Mouse (Mus musculus) liver, embryonic 14.5 days (tissue): Measurements from ENCODE around the gene Tmem135.

Experiments used
- CTCF ChIP-seq: IDR thresholded peaks from 2 replicates; pipeline ENCODE4 v1.5.1; 2016; ENCODE audit warnings: antibody characterized with exemption, low read depth, control low read depth
- EP300 ChIP-seq: IDR thresholded peaks from 2 replicates; pipeline ENCODE4 v1.6.1; 2016; ENCODE audit warnings: antibody characterized with exemption, low read depth

GRCm38 (mm10) chr7:89251880-89252453 lies 152.1 kb downstream of the Tmem135 start:
- TF ChIP-seq CTCF (no peak), EP300 (no peak)
